Mouse (Mus musculus): ENCODE measurements around the gene Supv3l1. TPM values are rescaled to one million over a fixed set of nuclear protein-coding genes. Genes with fewer than 3 reads are reported as not detected.

Supv3l1 gene
- polyA plus RNA-seq, 1 experiment = 28.8 TPM

DNA sequence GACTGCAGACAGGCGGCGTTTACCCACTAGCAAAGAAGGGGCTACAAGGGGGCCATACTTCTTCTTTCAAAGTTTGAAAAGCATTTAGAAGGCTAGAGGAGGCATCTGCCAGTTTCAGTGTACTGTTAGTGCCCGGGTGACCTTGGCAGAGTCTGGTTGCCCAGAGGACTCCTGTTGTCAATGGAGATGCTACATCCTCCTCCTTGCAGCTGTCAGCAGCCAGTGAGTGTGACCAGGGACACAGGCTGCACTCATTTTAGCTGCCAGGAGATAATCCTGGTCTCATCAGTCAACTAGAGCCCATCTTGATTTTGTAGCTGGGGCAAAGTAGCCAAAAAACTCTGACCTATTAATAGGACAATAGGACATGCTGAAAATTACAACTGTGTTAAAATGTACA lies 28.4 kb downstream of the Supv3l1 start:
- H3K27ac ChIP-seq (ENCODE audit: control insufficient read depth, insufficient read depth, low read depth, low read length, poor library complexity) = no peak overlapping the region
- no peaks in the 10 kb centered on the region for H3K4me1 ChIP-seq (ENCODE audit: control insufficient read depth, insufficient read depth, low read length)
- H3K4me3 ChIP-seq (replicated peaks; ENCODE audit: control insufficient read depth, low read depth, low read length) = no peak overlapping the region
- 87% methylated on average over 3 of the region's 3 CpGs for WGBS
- TF ChIP-seq CTCF (IDR thresholded peaks at IDR 0.05; ENCODE audit: control insufficient read depth, insufficient read depth, low read length) (no peak), POLR2A (IDR thresholded peaks at IDR 0.05; ENCODE audit: borderline replicate concordance, control insufficient read depth, low read depth, low read length) (no peak)

DNA sequence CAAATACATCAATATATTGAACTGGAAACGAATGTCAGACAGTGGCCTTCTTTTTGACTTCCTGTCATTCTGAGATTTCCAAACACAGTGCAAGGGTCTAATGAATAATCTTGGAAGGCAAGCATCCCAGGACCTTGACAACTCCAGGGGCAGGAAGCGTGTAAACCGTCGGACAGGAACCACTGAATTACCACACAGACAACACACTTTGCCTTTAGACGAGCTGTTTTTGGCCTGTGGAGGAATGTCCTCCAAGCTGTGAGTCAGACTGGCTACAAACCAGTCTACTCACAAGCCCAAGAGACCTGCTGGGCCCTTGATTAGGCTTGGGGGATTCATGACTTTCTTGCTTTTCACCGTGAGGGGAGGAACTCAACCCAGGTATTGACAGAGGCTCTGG lies 29.1 kb downstream of the Supv3l1 start:
- TF ChIP-seq POLR2A (IDR thresholded peaks at IDR 0.05; ENCODE audit: borderline replicate concordance, control insufficient read depth, low read depth, low read length) (no peak), CTCF (IDR thresholded peaks at IDR 0.05; ENCODE audit: control insufficient read depth, insufficient read depth, low read length) (no peak)
- H3K4me1 ChIP-seq (ENCODE audit: control insufficient read depth, insufficient read depth, low read length) = no peaks in the 10 kb centered on the region
- no peak overlapping the region for H3K4me3 ChIP-seq (replicated peaks; ENCODE audit: control insufficient read depth, low read depth, low read length)
- 44% methylated on average over 6 of the region's 6 CpGs for WGBS
- no peak overlapping the region for H3K27ac ChIP-seq (ENCODE audit: control insufficient read depth, insufficient read depth, low read depth, low read length, poor library complexity)

DNA sequence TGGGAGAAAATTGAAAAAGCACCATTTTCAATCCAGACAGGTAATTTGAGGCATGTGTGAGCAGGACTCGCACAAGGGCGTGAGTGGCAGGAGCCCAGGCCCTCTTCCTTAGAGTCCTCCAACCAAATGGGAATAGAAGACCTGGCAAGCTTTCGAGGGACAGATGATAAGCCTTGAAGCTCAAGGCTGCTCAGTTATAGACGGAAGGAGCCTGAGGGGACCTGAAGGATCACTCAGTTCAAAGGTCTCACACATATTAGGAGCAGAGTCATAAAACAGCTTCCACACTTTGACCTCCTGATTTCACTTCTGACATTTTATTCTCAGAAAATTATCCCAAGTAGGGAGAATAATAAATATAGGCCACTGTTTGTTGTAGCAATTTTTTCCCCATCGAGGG lies 30.1 kb downstream of the Supv3l1 start:
- WGBS = 82% methylated on average over 5 of the region's 5 CpGs
- H3K4me3 ChIP-seq (replicated peaks; ENCODE audit: control insufficient read depth, low read depth, low read length) = no peak overlapping the region
- no peak for TF ChIP-seq CTCF (IDR thresholded peaks at IDR 0.05; ENCODE audit: control insufficient read depth, insufficient read depth, low read length)
- no peak for TF ChIP-seq POLR2A (IDR thresholded peaks at IDR 0.05; ENCODE audit: borderline replicate concordance, control insufficient read depth, low read depth, low read length)
- no peaks in the 10 kb centered on the region for H3K4me1 ChIP-seq (ENCODE audit: control insufficient read depth, insufficient read depth, low read length)
- no peak overlapping the region for H3K27ac ChIP-seq (ENCODE audit: control insufficient read depth, insufficient read depth, low read depth, low read length, poor library complexity)

DNA sequence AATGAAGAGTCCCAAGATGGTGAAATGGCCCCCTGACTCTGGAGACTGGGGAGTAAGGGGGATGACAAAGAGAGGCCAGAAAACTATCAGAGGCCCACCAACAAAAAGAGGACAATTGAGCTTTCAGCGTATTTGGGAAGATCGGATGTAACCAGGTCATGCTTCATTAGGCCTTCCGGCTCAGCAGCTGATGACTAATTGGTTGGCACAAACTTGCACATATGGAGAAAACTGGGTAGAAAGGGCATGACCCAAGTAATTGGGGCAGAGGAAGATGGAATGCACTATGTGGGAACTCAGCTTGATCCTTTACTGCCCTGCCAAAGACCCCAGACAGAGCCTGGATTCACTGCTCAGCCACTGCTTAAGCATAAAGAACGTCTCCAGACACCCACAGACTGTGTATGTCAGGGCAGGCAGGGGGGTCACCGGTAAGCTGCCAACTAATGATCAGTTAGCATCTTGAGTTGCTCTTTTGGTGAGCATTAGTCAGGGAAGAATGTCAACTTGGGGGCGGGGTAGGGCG lies 30.6 kb downstream of the Supv3l1 start:
- no peak overlapping the region for H3K27ac ChIP-seq (ENCODE audit: control insufficient read depth, insufficient read depth, low read depth, low read length, poor library complexity)
- 87% methylated on average over 7 of the region's 7 CpGs for whole genome bisulfite sequencing
- H3K4me1 ChIP-seq (ENCODE audit: control insufficient read depth, insufficient read depth, low read length) = no peaks in the 10 kb centered on the region
- TF ChIP-seq POLR2A (IDR thresholded peaks at IDR 0.05; ENCODE audit: borderline replicate concordance, control insufficient read depth, low read depth, low read length) (no peak), CTCF (IDR thresholded peaks at IDR 0.05; ENCODE audit: control insufficient read depth, insufficient read depth, low read length) (no peak)
- no peak overlapping the region for H3K4me3 ChIP-seq (replicated peaks; ENCODE audit: control insufficient read depth, low read depth, low read length)

DNA sequence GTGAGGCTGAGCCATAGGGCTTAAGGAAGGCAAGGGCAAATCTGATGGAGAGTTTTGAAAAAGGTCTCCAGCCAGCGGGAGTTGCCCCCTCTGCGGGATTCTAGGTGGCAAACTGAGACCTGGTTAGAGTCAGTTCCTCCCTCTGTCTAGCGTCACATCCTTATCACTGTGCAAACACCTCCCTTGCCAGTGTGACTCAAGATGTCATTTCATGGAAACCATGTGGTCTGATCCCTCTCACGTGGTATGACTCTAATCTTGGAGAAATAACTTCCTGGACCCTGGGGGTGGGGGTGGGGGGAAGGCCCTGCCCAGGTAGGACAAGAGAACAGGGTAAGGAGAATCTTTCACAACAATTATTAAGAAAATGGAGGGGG lies 35.9 kb downstream of the Supv3l1 start:
- 40% methylated on average over 4 of the region's 4 CpGs for WGBS
- Histone ChIP-seq H3K27ac (ENCODE audit: control insufficient read depth, insufficient read depth, low read depth, low read length, poor library complexity) (no peak overlapping the region), H3K4me1 (ENCODE audit: control insufficient read depth, insufficient read depth, low read length) (no peaks in the 10 kb centered on the region), H3K4me3 (replicated peaks; ENCODE audit: control insufficient read depth, low read depth, low read length) (no peak overlapping the region)
- no peak for TF ChIP-seq CTCF (IDR thresholded peaks at IDR 0.05; ENCODE audit: control insufficient read depth, insufficient read depth, low read length)
- no peak for TF ChIP-seq POLR2A (IDR thresholded peaks at IDR 0.05; ENCODE audit: borderline replicate concordance, control insufficient read depth, low read depth, low read length)

DNA sequence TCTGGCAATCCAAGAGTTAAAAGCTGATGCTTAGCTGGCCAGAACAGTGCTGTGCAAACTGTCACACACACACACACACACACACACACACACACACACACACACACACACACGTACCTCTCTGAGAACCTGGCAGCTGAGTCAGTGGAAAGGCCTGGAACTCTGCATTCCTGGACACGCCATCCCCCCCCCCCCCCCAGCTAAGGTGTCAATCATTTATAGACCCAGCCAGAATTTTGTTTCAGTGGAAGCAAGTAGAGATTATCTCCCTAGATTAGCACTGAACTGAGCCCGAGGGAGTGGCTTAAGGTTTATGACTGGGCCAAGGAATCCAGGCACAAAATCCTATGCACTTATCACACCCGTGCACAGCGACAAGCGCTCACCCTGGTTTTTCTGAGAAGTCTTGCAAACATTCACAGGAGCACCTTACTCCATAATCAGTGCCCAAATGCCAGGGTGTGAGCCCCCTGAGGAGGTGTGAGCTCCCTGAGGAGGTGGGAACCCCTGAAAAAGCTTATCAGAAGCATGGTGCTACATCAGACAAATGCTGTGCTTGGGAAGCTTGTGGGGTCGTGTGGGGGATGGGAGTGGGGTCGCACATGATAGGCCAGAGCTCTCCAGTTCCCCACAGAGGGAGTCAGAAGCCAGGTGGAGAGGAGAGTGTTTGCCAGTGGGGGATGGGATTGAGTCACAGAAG lies 36.5 kb downstream of the Supv3l1 start:
- H3K4me1 ChIP-seq (ENCODE audit: control insufficient read depth, insufficient read depth, low read length) = no peaks in the 10 kb centered on the region
- no peak overlapping the region for H3K27ac ChIP-seq (ENCODE audit: control insufficient read depth, insufficient read depth, low read depth, low read length, poor library complexity)
- no peak for TF ChIP-seq CTCF (IDR thresholded peaks at IDR 0.05; ENCODE audit: control insufficient read depth, insufficient read depth, low read length)
- TF ChIP-seq POLR2A (IDR thresholded peaks at IDR 0.05; ENCODE audit: borderline replicate concordance, control insufficient read depth, low read depth, low read length) = no peak
- WGBS = 39% methylated on average over 8 of the region's 8 CpGs
- H3K4me3 ChIP-seq (replicated peaks; ENCODE audit: control insufficient read depth, low read depth, low read length) = no peak overlapping the region

DNA sequence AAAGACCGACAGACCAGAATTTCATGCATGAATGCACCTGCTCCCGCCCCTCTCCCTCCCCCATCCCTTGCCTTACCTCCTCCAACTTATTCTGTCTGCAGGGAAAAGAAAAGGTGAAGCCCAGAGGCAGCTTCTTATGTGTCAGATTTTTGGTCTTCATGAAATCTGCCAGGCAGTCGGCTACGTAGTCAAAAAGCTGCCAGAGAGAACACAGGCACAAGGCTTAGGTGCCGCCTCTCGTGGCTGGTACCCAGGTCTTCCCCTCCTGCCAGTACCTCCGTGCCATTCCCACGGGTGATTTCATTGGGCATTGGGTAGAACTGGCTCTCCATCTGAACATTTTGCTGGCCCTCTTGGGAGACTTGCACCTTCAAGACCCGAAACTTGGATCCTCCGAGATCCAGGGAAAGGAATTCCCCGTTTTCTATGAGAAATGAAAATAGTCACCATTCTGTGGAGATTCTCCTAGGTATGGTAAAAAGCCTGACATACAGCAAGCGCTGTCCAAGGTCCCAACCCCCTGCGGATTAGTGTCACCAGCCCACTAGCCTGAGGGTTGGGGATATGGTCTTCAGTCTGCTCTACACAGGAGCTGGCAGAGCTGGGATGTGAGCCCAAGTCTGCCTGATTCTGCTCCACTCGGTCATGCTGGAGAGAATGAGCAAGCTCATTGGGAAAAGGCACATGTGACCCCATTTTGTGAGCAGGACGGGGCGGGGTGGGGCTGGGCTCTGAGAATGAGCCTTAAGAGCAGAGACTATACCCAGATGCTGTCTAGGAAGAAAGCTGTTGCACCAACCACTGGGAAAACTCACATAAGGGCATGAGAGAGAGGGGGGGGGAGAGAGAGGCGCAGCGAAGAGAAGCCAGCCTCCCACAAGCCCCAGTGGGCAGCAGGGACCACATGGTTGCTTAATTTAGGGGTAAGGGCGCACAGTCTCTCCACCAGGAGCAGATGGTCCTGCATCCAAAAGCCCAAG lies 37.8 kb downstream of the Supv3l1 start:
- TF ChIP-seq POLR2A (IDR thresholded peaks at IDR 0.05; ENCODE audit: borderline replicate concordance, control insufficient read depth, low read depth, low read length) = no peak
- no peak for TF ChIP-seq CTCF (IDR thresholded peaks at IDR 0.05; ENCODE audit: control insufficient read depth, insufficient read depth, low read length)

DNA sequence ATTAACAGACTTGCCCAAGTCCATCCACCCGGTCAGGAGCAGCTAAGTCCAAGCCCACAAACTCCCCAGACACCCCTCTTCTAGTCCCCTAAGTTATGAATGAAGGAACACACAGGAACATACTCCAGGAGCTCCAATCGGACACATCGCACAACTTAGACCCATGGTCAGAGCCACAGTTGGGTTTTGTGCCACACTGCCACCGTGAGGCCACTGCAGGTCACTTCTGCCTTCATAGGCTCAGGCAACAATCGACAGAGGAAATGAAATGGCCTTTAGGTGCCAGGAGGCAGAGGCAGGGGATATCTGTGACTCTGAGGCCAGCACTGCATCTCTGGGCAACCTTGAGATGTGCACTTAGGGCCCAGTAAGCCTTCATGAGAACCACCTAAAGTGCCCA lies 38.6 kb downstream of the Supv3l1 start:
- WGBS = 6% methylated on average over 5 of the region's 5 CpGs

More for the DNA sequence above, 37.8 kb downstream of the Supv3l1 start:
- WGBS = 71% methylated on average over 19 of the region's 19 CpGs
- no peak overlapping the region for H3K27ac ChIP-seq (ENCODE audit: control insufficient read depth, insufficient read depth, low read depth, low read length, poor library complexity)
- H3K4me3 ChIP-seq (replicated peaks; ENCODE audit: control insufficient read depth, low read depth, low read length) = no peak overlapping the region
- H3K4me1 ChIP-seq (ENCODE audit: control insufficient read depth, insufficient read depth, low read length) = no peaks in the 10 kb centered on the region

More for the DNA sequence above, 38.6 kb downstream of the Supv3l1 start:
- Histone ChIP-seq H3K4me3 (replicated peaks; ENCODE audit: control insufficient read depth, low read depth, low read length) (no peak overlapping the region), H3K27ac (ENCODE audit: control insufficient read depth, insufficient read depth, low read depth, low read length, poor library complexity) (no peak overlapping the region), H3K4me1 (ENCODE audit: control insufficient read depth, insufficient read depth, low read length) (no peaks in the 10 kb centered on the region)
- TF ChIP-seq POLR2A (IDR thresholded peaks at IDR 0.05; ENCODE audit: borderline replicate concordance, control insufficient read depth, low read depth, low read length) = no peak
- peak; percentile 94 for TF ChIP-seq CTCF (IDR thresholded peaks at IDR 0.05; ENCODE audit: control insufficient read depth, insufficient read depth, low read length)

Data from bone marrow, adult 2 months (tissue).